Mouse (Mus musculus): Measurements from ENCODE around the gene Ugt1a7c. TPM values are rescaled to one million over a fixed set of nuclear protein-coding genes. Genes with fewer than 3 reads are reported as not detected.
A peak's percentile ranks its signal among the peaks of the same experiment; 100 is the strongest.
"Not testable (repeated sequence)": the region's sequence is repeated elsewhere in the genome, so short reads cannot be mapped to it uniquely, and the experiment has no call there.

The Ugt1a7c gene
- polyA plus RNA-seq, 1 experiment from 2014 or later, result 3.0 TPM

- Histone ChIP-seq H3K9ac (ENCODE audit: low read depth, low read length) (no peak overlapping the region), H3K27me3 (ENCODE audit: control insufficient read depth, insufficient read depth, low read depth, low read length) (no peaks in the 10 kb centered on the region), H3K9me3 (replicated peaks; ENCODE audit: control insufficient read depth, low read length) (peaks cover 14% of the 10 kb centered on the region), H3K4me1 (ENCODE audit: control insufficient read depth, low read depth, low read length) (no peaks in the 10 kb centered on the region), H3K4me2 (ENCODE audit: low read depth, low read length) (no peak overlapping the region), H3K4me3 (ENCODE audit: low read depth, low read length) (no peak overlapping the region), H3K27ac (ENCODE audit: low read length) (no peak overlapping the region), H3K36me3 (ENCODE audit: control insufficient read depth, insufficient read depth) (no peaks in the 10 kb centered on the region)
- ATAC-seq (ENCODE audit: low read depth), result no peak
- 28% methylated on average over 2 of the region's 2 CpGs for WGBS (ENCODE audit: insufficient replicate concordance)
These were observed 127.4 kb downstream of the Ugt1a7c start for GRCm38 (mm10) chr1:88222216-88222615.

- H3K4me2 ChIP-seq (ENCODE audit: low read depth, low read length); H3K9ac ChIP-seq (ENCODE audit: low read depth, low read length); ATAC-seq (ENCODE audit: low read depth); H3K36me3 ChIP-seq (ENCODE audit: control insufficient read depth, insufficient read depth); H3K27ac ChIP-seq (ENCODE audit: low read length); H3K27me3 ChIP-seq (ENCODE audit: control insufficient read depth, insufficient read depth, low read depth, low read length); H3K4me3 ChIP-seq (ENCODE audit: low read depth, low read length); H3K4me1 ChIP-seq (ENCODE audit: control insufficient read depth, low read depth, low read length): not testable (repeated sequence)
- H3K9me3 ChIP-seq (replicated peaks; ENCODE audit: control insufficient read depth, low read length), result peaks cover 12% of the 10 kb centered on the region
These were observed 128.2 kb downstream of the Ugt1a7c start for GRCm38 (mm10) chr1:88223011-88223515.

- Histone ChIP-seq H3K9ac (ENCODE audit: low read depth, low read length) (no peak overlapping the region), H3K27me3 (ENCODE audit: control insufficient read depth, insufficient read depth, low read depth, low read length) (no peaks in the 10 kb centered on the region), H3K4me3 (ENCODE audit: low read depth, low read length) (no peak overlapping the region), H3K4me1 (ENCODE audit: control insufficient read depth, low read depth, low read length) (no peaks in the 10 kb centered on the region), H3K27ac (ENCODE audit: low read length) (no peak overlapping the region), H3K36me3 (ENCODE audit: control insufficient read depth, insufficient read depth) (no peaks in the 10 kb centered on the region), H3K4me2 (ENCODE audit: low read depth, low read length) (no peak overlapping the region), H3K9me3 (replicated peaks; ENCODE audit: control insufficient read depth, low read length) (peaks cover 14% of the 10 kb centered on the region)
- WGBS (ENCODE audit: insufficient replicate concordance), result 31% methylated on average over 1 of the region's 1 CpGs
- no peak for ATAC-seq (ENCODE audit: low read depth)
These were observed 128.7 kb downstream of the Ugt1a7c start for GRCm38 (mm10) chr1:88223591-88223990.

GRCm38 (mm10) chr1:88224029-88224776, 129.3 kb downstream of the Ugt1a7c start:
- no peak for ATAC-seq (ENCODE audit: low read depth)
- no peaks in the 10 kb centered on the region for H3K4me1 ChIP-seq (ENCODE audit: control insufficient read depth, low read depth, low read length)
- no peak overlapping the region for H3K4me2 ChIP-seq (ENCODE audit: low read depth, low read length)
- no peak overlapping the region for H3K9ac ChIP-seq (ENCODE audit: low read depth, low read length)
- no peaks in the 10 kb centered on the region for H3K27me3 ChIP-seq (ENCODE audit: control insufficient read depth, insufficient read depth, low read depth, low read length)
- WGBS (ENCODE audit: insufficient replicate concordance), result 51% methylated on average over 2 of the region's 2 CpGs
- no peak overlapping the region for H3K27ac ChIP-seq (ENCODE audit: low read length)
- H3K9me3 ChIP-seq (replicated peaks; ENCODE audit: control insufficient read depth, low read length), result peaks cover 14% of the 10 kb centered on the region
- H3K4me3 ChIP-seq (ENCODE audit: low read depth, low read length), result no peak overlapping the region
- no peaks in the 10 kb centered on the region for H3K36me3 ChIP-seq (ENCODE audit: control insufficient read depth, insufficient read depth)

GRCm38 (mm10) chr1:88225301-88225700, 130.4 kb downstream of the Ugt1a7c start:
- not testable (repeated sequence) for H3K36me3 ChIP-seq (ENCODE audit: control insufficient read depth, insufficient read depth); ATAC-seq (ENCODE audit: low read depth); H3K27me3 ChIP-seq (ENCODE audit: control insufficient read depth, insufficient read depth, low read depth, low read length); H3K4me2 ChIP-seq (ENCODE audit: low read depth, low read length); H3K4me1 ChIP-seq (ENCODE audit: control insufficient read depth, low read depth, low read length); H3K27ac ChIP-seq (ENCODE audit: low read length); H3K9ac ChIP-seq (ENCODE audit: low read depth, low read length); H3K4me3 ChIP-seq (ENCODE audit: low read depth, low read length)
- WGBS (ENCODE audit: insufficient replicate concordance), result 29% methylated on average over 2 of the region's 2 CpGs
- peaks cover 22% of the 10 kb centered on the region for H3K9me3 ChIP-seq (replicated peaks; ENCODE audit: control insufficient read depth, low read length)

GRCm38 (mm10) chr1:88225741-88226140, 130.9 kb downstream of the Ugt1a7c start:
- Histone ChIP-seq H3K36me3 (ENCODE audit: control insufficient read depth, insufficient read depth) (no peaks in the 10 kb centered on the region), H3K27ac (ENCODE audit: low read length) (no peak overlapping the region), H3K9me3 (replicated peaks; ENCODE audit: control insufficient read depth, low read length) (peaks cover 26% of the 10 kb centered on the region)

GRCm38 (mm10) chr1:88226670-88227379, 132.0 kb downstream of the Ugt1a7c start, which contains the start of gene Mroh2a:
Gene Mroh2a (plus strand): TSS chr1:88226986.
- no peak within 1 kb of the TSS for H3K27ac ChIP-seq (ENCODE audit: low read length)
- no peak within 1 kb of the TSS for H3K9ac ChIP-seq (ENCODE audit: low read depth, low read length)
- no peaks in the 10 kb centered on the region for H3K36me3 ChIP-seq (ENCODE audit: control insufficient read depth, insufficient read depth)
- peaks cover 33% of the 10 kb centered on the region for H3K9me3 ChIP-seq (replicated peaks; ENCODE audit: control insufficient read depth, low read length)
- no peak within 1 kb of the TSS for H3K4me3 ChIP-seq (ENCODE audit: low read depth, low read length)
- no peaks in the 10 kb centered on the region for H3K4me1 ChIP-seq (ENCODE audit: control insufficient read depth, low read depth, low read length)
- no peaks in the 10 kb centered on the region for H3K27me3 ChIP-seq (ENCODE audit: control insufficient read depth, insufficient read depth, low read depth, low read length)
- WGBS (ENCODE audit: insufficient replicate concordance), result 36% methylated on average over 5 of the region's 5 CpGs
- no peak within 1 kb of the TSS for H3K4me2 ChIP-seq (ENCODE audit: low read depth, low read length)
- peak; percentile 19; the same call in 1 of the 2 replicates for ATAC-seq (ENCODE audit: low read depth)

More at GRCm38 (mm10) chr1:88225741-88226140, 130.9 kb downstream of the Ugt1a7c start:
- H3K9ac ChIP-seq (ENCODE audit: low read depth, low read length), result no peak overlapping the region
- no peak overlapping the region for H3K4me2 ChIP-seq (ENCODE audit: low read depth, low read length)
- no peak for ATAC-seq (ENCODE audit: low read depth)
- no peaks in the 10 kb centered on the region for H3K27me3 ChIP-seq (ENCODE audit: control insufficient read depth, insufficient read depth, low read depth, low read length)
- H3K4me1 ChIP-seq (ENCODE audit: control insufficient read depth, low read depth, low read length), result no peaks in the 10 kb centered on the region
- H3K4me3 ChIP-seq (ENCODE audit: low read depth, low read length), result no peak overlapping the region

GRCm38 (mm10) chr1:88227482-88227881, 132.6 kb downstream of the Ugt1a7c start:
- WGBS (ENCODE audit: insufficient replicate concordance), result 40% methylated on average over 2 of the region's 2 CpGs
- Histone ChIP-seq H3K9me3 (replicated peaks; ENCODE audit: control insufficient read depth, low read length) (peaks cover 31% of the 10 kb centered on the region), H3K4me1 (ENCODE audit: control insufficient read depth, low read depth, low read length) (no peaks in the 10 kb centered on the region)

GRCm38 (mm10) chr1:88228121-88228520, 133.3 kb downstream of the Ugt1a7c start:
- no peak overlapping the region for H3K9ac ChIP-seq (ENCODE audit: low read depth, low read length)
- H3K4me1 ChIP-seq (ENCODE audit: control insufficient read depth, low read depth, low read length), result no peaks in the 10 kb centered on the region
- ATAC-seq (ENCODE audit: low read depth), result no peak; the same call in 1 of the 2 replicates
- H3K4me3 ChIP-seq (ENCODE audit: low read depth, low read length), result no peak overlapping the region
- no peaks in the 10 kb centered on the region for H3K36me3 ChIP-seq (ENCODE audit: control insufficient read depth, insufficient read depth)
- H3K27me3 ChIP-seq (ENCODE audit: control insufficient read depth, insufficient read depth, low read depth, low read length), result no peaks in the 10 kb centered on the region
- peaks cover 33% of the 10 kb centered on the region for H3K9me3 ChIP-seq (replicated peaks; ENCODE audit: control insufficient read depth, low read length)
- no peak overlapping the region for H3K4me2 ChIP-seq (ENCODE audit: low read depth, low read length)
- WGBS (ENCODE audit: insufficient replicate concordance), result 59% methylated on average over 7 of the region's 7 CpGs
- no peak overlapping the region for H3K27ac ChIP-seq (ENCODE audit: low read length)

More at GRCm38 (mm10) chr1:88227482-88227881, 132.6 kb downstream of the Ugt1a7c start:
- no peaks in the 10 kb centered on the region for H3K36me3 ChIP-seq (ENCODE audit: control insufficient read depth, insufficient read depth)
- no peak overlapping the region for H3K4me3 ChIP-seq (ENCODE audit: low read depth, low read length)
- no peak overlapping the region for H3K27ac ChIP-seq (ENCODE audit: low read length)
- no peaks in the 10 kb centered on the region for H3K27me3 ChIP-seq (ENCODE audit: control insufficient read depth, insufficient read depth, low read depth, low read length)
- no peak for ATAC-seq (ENCODE audit: low read depth)
- no peak overlapping the region for H3K4me2 ChIP-seq (ENCODE audit: low read depth, low read length)
- H3K9ac ChIP-seq (ENCODE audit: low read depth, low read length), result no peak overlapping the region

All from liver, embryonic 16.5 days (tissue).